Mouse (Mus musculus) naive thymus-derived CD4-positive, alpha-beta T cell, adult 2 months (primary cell): ENCODE data around the gene Dolpp1.

Experiments
- DNase-seq: peaks from one replicate; pipeline ENCODE4 v3.0.0-alpha.2; 2011; ENCODE audit warnings: low read depth

Gene Dolpp1

DNA sequence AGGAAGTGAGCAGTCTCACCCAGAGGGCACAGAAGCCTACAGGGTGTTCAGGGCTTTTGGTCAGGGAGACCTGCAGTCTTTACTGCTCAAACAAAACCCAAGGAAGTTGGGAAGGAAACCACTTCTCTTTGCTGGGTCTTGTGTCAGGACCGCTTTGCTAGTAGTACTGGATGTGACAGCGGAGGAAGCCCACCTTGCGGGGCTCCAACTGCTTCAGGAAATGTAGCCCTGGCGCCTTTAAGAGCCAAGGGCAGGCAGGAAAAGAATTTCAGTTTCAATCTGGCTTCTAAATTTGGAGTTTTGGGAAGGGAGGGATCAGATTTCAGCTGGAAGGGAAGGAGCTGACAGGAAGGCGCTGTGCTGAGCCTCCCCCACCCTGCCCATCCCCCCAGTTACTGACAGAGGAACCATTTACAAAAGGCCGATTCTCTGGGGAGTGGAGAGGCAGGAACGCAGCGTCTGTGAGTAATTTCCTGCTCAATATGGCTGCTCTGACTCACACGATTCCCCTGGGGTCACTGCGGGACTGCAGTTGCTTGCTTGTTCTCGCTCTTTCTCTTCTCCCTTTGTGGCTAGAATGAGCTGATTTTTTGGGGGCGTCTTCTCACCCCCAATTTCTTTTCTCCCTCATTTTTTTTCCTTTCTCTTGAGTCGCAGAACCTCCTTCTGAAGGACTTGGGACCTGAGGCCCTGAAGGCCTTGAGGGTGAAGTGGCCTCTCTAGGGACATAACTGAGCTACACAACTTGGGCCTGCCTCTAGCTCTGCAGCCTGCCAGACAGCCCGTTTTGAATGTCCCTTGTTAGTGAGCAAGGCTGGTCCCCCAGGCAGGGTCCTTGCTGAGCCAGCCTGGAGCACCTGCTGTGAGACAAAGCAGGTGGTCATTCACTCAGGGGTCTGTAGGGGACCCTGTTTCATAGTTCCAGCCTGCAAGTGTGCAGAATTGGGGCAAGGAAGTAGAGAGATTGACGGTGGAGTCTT, 49.8 kb downstream of the Dolpp1 start:
- peak; percentile 82 for DNase-seq

DNA sequence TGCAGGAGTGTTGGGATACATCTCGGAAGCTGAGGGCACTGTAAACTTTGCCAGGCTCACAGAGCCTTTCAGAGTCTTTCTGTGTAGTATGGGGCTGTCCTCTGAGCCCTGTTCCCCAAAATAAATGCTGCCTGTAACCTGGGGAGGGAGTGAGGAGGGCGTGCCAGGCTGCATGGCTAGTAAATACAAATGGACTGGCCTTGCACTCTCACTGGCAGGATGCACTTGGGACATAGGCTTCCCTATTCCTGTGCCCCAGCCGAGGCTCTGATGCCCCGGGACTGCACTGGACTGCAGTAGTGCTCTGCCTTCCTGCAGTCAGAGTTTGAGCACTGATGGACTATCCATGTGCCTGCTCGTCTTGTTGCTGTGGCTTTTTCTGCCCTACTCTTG, 50.4 kb downstream of the Dolpp1 start:
- no peak for DNase-seq

DNA sequence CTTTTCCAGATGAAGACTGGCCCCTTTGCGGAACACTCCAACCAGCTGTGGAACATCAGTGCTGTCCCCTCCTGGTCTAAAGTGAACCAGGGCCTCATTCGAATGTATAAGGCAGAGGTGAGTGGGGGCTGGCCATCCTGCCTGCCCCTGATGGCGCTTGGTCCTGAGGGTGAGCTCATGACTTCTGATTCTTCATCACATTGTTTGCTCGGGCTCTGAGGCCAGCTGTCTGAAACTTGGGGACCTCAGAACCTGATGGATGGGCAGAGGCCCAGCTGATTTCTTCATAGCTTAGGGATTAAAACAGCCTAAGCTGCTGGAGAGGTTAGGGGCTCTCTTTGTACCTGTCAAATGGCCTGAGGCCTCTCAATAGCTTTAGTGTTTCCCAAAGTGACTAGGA, 51.2 kb downstream of the Dolpp1 start:
- DNase-seq, result no peak

DNA sequence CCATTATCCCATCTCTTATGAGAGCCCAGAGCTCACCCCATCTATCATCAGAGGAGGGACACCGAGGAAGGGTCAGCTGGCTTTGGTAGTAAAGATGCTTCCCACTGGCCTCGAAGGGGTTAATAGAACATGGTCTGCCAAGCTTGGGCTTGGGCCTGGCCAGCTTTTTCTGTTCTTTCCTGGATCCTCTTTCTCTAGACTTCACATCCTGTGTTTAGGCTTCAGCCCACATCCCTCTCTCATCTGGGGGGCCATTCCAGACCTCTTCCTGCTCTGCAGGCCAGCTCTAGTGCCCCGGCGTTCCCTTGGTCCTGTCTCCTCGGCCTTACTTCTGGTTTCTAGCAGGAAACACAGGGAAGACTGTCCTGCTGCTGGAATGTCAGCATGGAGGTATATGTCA, 52.0 kb downstream of the Dolpp1 start:
- no peak for DNase-seq

DNA sequence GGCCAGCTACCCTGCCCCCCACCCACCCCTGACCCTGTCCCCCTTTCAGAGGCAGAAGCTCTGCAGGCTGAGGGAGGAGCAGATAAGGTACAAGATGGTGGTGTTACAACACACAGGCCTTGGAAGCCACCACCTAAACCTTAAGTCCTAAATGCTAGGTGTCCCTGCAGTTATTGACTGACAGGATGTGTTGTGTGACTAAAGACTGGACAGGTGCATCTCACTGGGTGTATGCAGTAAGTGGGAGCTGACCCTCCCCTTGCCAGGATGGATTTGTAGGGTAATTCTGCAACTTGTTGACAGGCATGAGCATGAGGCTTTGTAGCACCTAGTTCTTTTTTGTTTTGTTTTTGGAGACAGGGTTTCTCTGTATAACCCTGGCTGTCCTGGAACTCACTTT, 52.4 kb downstream of the Dolpp1 start:
- DNase-seq, result no peak

DNA sequence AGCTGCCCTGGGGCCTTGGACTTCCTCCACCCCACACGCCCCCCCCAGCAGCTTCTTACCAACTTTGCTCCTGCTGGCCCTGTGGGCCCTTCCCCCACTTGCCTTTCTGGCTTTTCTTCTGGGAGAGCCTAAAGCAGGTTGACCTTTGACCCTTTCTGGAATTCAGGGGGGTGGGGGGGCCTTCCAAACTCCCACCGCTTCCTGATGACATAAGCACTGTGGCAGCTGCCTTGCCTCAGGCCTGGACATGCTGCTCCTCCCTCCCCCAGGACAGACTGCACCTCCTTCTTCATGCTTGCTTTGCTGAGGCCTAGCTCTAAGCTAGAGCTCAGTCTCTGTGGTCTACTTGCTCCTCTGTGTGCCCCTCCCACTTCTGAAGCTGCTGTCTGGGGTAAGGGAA, 53.3 kb downstream of the Dolpp1 start:
- DNase-seq, result no peak

DNA sequence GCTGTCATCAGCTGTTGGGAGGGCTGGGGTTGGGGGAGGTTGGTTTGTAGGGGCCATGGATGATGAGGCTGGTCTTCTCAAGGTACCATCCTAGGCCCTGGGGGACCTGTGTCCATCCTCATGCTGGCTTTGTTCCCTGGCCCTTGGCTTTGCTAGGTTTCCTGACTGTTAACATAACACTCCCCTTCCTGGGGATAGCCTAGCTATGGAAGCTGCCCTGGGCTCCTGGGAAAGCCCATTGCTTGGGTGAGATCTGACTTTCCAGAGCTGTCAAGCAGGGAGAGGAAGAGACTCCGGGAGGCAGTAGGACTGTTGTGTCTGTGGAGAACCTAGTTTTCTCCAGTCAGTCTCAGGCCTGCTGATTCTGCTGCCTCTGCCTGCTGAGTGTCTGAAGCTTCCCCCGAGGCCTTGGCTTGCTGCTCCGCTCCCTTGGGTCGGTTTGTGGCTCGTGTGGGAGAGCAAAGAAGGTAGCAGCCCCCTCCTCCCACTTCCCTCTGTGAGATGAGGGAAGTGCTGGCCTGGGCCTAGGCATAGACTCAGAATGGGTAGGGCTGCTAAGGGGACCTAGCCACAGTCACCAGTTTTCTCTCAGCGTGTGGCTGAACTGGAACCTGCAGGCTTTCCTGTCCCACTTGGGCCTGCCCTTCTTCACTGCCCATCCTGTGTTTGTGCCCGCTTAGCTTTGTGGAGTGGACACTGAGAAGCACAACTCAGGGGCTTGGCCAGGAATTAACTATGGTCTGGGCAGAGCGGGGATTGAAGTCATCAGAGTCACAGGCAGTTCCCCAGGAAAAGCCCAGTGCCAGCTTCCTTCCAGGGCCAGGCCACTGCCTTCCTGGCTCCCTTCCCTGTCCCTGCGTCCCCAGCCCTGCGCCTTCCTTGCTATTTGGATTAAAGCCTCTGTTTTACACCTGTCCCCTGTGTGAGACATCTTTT, 55.1 kb downstream of the Dolpp1 start:
- DNase-seq, result no peak

DNA sequence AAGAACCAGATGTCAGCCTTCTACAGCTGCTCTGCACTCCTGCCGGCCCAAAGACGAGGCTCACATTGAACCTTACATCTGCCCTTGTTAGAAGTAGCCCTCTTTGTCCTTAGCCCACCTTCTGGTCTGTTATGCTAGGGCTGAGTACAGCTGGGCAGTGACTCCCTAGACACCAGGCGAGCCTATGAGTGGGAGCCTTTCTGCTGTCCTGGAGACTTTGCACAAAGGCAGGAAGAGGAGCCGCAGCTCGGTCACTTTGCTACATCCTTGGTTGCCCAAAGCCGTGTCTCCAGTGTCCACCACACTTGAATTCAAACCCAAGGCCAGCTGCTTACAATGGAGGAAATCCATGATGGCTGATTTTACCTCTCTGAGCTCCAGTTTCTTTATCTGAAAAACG, 56.3 kb downstream of the Dolpp1 start:
- DNase-seq, result no peak
